Mouse (Mus musculus): ENCODE measurements around the gene Hipk2. TPM values are rescaled to one million over a fixed set of nuclear protein-coding genes. Genes with fewer than 3 reads are reported as not detected.
A peak's percentile ranks its signal among the peaks of the same experiment; 100 is the strongest.

Gene Hipk2
- polyA plus RNA-seq, 1 experiment from 2014 or later = 30.6 TPM

DNA sequence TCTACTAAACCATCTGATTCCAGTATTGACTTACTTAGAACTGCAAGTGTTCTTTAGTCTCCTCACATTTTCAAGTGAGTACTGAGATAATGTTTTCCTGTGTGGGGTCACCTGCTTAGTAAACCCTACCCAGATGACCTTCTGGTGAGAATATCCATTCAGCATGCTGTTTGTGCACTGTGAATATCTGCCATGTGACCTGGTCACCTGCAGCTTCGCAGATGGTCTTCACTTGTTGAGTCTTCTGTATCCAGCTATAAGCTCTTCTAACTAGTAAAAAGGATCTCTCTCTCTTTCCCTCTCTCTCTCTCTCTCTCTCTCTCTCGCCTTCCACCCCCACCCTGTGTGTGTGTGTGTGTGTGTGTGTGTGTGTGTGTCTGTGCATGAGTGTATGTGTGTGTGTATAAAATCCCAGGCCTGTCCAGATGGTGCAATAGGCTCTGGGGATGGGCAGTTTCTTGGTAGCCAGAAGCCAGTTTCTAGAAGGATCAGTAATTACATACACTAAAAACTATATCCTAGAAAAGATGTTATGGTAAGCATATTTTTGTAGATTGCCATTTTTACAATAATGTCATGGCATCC is 99.9 kb downstream of the Hipk2 start:
- no peaks in the 10 kb centered on the region for H3K4me1 ChIP-seq (ENCODE audit: control insufficient read depth, insufficient read depth, low read length)
- H3K4me3 ChIP-seq (ENCODE audit: low read depth, low read length) = no peak overlapping the region
- WGBS = 82% methylated on average over 2 of the region's 2 CpGs
- H3K4me2 ChIP-seq (ENCODE audit: low read depth) = no peak overlapping the region
- no peak overlapping the region for H3K9ac ChIP-seq (ENCODE audit: low read length)
- ATAC-seq (ENCODE audit: insufficient read depth, low FRiP score, low TSS enrichment) (no peak), DNase-seq (ENCODE audit: low spot score) (no peak)
- no peaks in the 10 kb centered on the region for H3K27me3 ChIP-seq (ENCODE audit: control insufficient read depth, insufficient read depth, low read length)
- no peaks in the 10 kb centered on the region for H3K36me3 ChIP-seq (ENCODE audit: control insufficient read depth, insufficient read depth, low read length)
- no peak overlapping the region for H3K27ac ChIP-seq (ENCODE audit: low read depth, low read length)
- H3K9me3 ChIP-seq (ENCODE audit: control insufficient read depth, low read length) = no peaks in the 10 kb centered on the region

DNA sequence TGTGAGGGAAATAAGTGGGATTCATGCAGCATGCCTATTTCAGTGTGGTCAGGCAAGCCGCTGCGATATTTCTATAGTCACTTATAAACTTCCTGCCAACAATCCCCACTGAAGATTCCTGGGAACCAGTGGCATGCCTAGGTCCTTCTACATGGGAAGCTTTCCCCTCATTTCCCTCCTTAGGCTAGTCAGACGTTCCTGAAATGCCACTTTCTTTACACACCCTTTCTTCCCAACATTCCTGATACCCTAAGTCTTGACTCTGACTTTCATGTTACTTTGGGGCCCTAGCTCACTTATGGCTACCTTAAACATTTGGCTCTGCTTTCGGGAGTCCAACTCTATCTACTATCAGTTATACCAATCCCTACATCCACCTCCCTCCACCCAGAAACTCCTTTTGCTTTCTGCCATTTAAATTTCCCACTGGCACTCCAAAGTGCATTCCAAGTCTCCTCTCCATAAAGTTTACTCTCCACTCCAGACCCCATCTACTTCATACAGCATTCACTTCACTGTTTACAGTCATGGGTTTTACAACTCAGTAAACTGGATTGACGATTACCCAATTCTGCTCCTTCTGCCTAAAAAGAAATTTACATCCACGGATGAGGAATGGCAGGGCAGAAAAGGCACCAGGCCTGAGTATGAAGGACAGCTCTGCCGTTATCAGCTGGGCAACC is 103.0 kb downstream of the Hipk2 start:
- ATAC-seq (ENCODE audit: insufficient read depth, low FRiP score, low TSS enrichment) = no peak
- no peaks in the 10 kb centered on the region for H3K4me1 ChIP-seq (ENCODE audit: control insufficient read depth, insufficient read depth, low read length)
- WGBS = 81% methylated on average over 7 of the region's 7 CpGs

DNA sequence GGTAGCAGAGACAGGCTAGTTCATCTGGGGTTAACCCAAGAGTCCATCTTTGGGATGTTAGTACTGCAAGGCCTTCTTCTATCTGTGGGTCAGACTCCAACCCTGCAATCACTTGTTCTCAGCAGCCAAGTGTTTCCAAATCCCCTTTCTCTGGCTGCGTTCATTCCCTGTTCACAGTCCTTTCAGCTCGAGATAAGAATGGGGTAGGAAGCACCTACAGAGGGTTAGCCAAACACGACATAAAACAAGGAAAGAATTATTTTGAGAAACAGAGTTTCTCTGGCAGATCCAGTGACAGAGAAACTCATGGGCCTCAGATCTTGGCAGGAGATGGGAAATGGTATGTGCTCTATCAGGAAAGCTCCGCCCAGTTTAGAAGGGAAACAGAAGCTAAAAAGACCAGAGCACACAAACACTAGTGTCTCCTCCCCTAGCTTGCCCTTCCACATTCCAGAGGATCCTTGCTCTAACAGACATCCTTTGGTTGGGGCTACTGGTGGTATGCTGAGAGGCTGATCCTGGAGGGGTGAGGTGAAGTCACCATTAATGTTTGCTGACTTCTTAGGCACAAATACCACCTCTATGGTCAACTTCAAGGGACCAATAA is 104.8 kb downstream of the Hipk2 start:
- Histone ChIP-seq H3K4me1 (ENCODE audit: control insufficient read depth, insufficient read depth, low read length) (no peaks in the 10 kb centered on the region), H3K4me2 (ENCODE audit: low read depth) (no peak overlapping the region), H3K4me3 (ENCODE audit: low read depth, low read length) (no peak overlapping the region), H3K36me3 (ENCODE audit: control insufficient read depth, insufficient read depth, low read length) (no peaks in the 10 kb centered on the region; the same call in 1 of the 2 replicates), H3K27me3 (ENCODE audit: control insufficient read depth, insufficient read depth, low read length) (no peaks in the 10 kb centered on the region), H3K27ac (ENCODE audit: low read depth, low read length) (no peak overlapping the region), H3K9ac (ENCODE audit: low read length) (no peak overlapping the region), H3K9me3 (ENCODE audit: control insufficient read depth, low read length) (no peaks in the 10 kb centered on the region)
- 79% methylated on average over 4 of the region's 4 CpGs for WGBS
- ATAC-seq (ENCODE audit: insufficient read depth, low FRiP score, low TSS enrichment) = no peak
- no peak for DNase-seq (ENCODE audit: low spot score)

More for the DNA sequence above, 103.0 kb downstream of the Hipk2 start:
- Histone ChIP-seq H3K9ac (ENCODE audit: low read length) (no peak overlapping the region), H3K9me3 (ENCODE audit: control insufficient read depth, low read length) (no peaks in the 10 kb centered on the region), H3K36me3 (ENCODE audit: control insufficient read depth, insufficient read depth, low read length) (no peaks in the 10 kb centered on the region), H3K27ac (ENCODE audit: low read depth, low read length) (no peak overlapping the region), H3K27me3 (ENCODE audit: control insufficient read depth, insufficient read depth, low read length) (no peaks in the 10 kb centered on the region), H3K4me3 (ENCODE audit: low read depth, low read length) (no peak overlapping the region), H3K4me2 (ENCODE audit: low read depth) (no peak overlapping the region)
- no peak for DNase-seq (ENCODE audit: low spot score)

DNA sequence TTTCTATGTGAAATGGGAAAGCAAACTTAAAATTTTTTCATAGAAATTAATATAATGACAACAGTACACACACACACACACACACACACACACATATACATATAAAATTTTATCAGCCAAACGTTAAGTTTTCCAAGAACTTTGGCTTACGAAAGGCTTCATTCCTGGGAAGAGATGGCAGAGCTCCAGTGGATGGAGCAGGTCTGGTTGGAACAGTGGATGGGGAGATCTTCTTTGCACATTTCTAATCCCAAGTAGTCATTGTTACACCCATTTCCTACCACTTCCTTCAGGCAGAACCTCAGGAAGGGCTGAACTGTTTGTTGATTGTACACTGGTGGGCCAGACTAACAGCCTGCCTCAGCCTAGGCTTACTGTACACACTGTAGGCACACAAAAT is 106.3 kb downstream of the Hipk2 start:
- DNase-seq (ENCODE audit: low spot score) (no peak), ATAC-seq (ENCODE audit: insufficient read depth, low FRiP score, low TSS enrichment) (no peak)
- no peaks in the 10 kb centered on the region for H3K27me3 ChIP-seq (ENCODE audit: control insufficient read depth, insufficient read depth, low read length)
- no peaks in the 10 kb centered on the region; the same call in 1 of the 2 replicates for H3K36me3 ChIP-seq (ENCODE audit: control insufficient read depth, insufficient read depth, low read length)
- H3K9ac ChIP-seq (ENCODE audit: low read length) = no peak overlapping the region
- no peaks in the 10 kb centered on the region for H3K4me1 ChIP-seq (ENCODE audit: control insufficient read depth, insufficient read depth, low read length)
- no peak overlapping the region for H3K4me2 ChIP-seq (ENCODE audit: low read depth)
- H3K9me3 ChIP-seq (ENCODE audit: control insufficient read depth, low read length) = no peaks in the 10 kb centered on the region
- no peak overlapping the region for H3K27ac ChIP-seq (ENCODE audit: low read depth, low read length)
- H3K4me3 ChIP-seq (ENCODE audit: low read depth, low read length) = no peak overlapping the region
- WGBS = 97% methylated on average over 2 of the region's 2 CpGs

DNA sequence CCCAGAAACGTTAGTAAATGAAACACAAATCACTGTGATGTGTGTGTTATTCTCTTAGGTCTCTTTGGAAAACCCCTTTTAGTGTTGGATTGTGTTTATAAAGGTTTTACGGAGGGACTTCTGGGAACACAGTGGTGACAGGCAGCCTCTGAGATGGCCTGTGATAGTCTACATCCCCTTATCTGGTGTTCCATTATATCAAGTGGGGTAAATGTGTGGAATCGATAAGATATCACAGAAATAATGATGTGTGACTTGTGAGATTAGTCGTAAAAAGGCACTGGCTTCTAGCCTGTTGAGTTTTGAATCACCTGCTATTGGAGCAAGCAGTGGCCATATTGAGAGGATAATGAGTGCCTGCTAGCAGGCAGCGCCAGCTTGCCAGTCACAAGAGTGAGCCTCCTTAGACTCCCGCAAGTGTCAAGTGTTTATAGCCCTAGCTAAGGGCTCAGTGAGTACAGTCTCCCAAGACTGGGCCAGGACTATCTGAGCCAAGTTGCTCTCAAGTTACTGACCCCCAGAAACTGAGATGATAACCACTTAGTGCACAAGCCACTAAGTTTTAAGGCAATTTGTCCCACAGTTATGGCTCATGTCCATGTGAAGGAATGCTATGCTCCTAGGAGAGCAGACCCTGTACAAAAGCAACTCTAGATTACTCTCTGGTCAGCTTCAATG is 113.2 kb downstream of the Hipk2 start:
- DNase-seq (ENCODE audit: low spot score) (no peak), ATAC-seq (ENCODE audit: insufficient read depth, low FRiP score, low TSS enrichment) (no peak)
- Histone ChIP-seq H3K9me3 (ENCODE audit: control insufficient read depth, low read length) (no peaks in the 10 kb centered on the region), H3K36me3 (ENCODE audit: control insufficient read depth, insufficient read depth, low read length) (no peaks in the 10 kb centered on the region; the same call in 1 of the 2 replicates), H3K27ac (ENCODE audit: low read depth, low read length) (no peak overlapping the region), H3K4me3 (ENCODE audit: low read depth, low read length) (no peak overlapping the region), H3K9ac (ENCODE audit: low read length) (no peak overlapping the region), H3K4me1 (ENCODE audit: control insufficient read depth, insufficient read depth, low read length) (peaks cover 21% of the 10 kb centered on the region), H3K27me3 (ENCODE audit: control insufficient read depth, insufficient read depth, low read length) (no peaks in the 10 kb centered on the region), H3K4me2 (ENCODE audit: low read depth) (no peak overlapping the region)
- WGBS = 69% methylated on average over 6 of the region's 6 CpGs

DNA sequence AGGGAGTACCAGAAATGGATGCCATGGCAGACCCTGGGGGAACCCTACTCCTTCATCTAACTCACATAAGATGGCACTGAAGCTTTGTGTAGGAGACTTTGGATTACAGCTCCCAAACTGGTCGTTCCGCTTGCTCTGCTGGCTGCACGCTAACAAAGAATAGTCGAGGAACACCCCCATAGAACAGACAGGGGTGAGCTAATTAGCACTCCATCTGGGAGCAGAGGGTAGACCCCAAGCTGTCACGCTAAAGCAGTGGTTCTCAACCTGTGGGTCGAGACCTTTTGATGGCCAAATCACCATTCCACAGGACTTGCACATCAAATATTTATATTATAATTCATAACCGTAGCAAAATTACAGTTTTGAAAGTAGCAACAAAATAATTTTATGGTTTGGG is 114.0 kb downstream of the Hipk2 start:
- H3K27ac ChIP-seq (ENCODE audit: low read depth, low read length) = no peak overlapping the region

DNA sequence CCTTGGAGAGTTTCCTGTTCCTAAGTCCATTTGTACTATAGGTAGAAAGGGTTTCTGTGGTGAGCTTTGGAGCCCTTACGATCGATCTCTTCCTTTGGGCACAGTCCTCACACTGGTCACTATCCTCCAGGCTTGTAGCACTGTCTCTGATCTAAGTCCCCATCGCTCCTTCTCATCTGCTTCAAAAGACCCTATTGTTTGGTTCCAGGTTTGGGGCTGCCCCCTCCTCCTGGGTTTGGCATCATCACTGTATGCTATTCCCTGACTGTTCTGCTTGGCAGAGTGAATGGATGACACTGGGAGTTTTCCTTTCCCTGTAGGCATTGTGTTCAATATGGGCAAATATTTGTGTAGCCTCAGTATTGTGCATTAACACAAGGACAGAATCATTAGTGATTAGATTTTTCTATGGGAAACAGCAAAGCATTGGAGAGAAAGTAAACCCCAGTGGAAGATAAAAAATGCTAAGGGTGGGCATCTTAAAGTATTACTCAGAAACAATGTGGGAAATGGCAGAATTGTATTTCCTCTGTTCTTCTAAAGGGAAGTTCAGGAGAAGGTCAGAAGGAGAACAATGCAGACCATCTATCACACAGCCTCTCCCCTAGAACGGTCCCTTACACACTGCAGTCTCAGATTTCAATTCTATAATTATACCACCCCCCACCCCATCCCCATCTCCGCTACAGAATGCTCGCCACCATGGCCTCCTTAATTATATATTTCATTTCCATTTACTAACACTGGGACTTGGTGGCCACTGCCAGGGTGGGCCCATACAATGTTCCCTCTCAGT is 114.9 kb downstream of the Hipk2 start:
- WGBS = 44% methylated on average over 6 of the region's 6 CpGs
- H3K4me3 ChIP-seq (ENCODE audit: low read depth, low read length) = no peak overlapping the region
- no peak overlapping the region for H3K27ac ChIP-seq (ENCODE audit: low read depth, low read length)
- H3K27me3 ChIP-seq (ENCODE audit: control insufficient read depth, insufficient read depth, low read length) = no peaks in the 10 kb centered on the region
- H3K9me3 ChIP-seq (ENCODE audit: control insufficient read depth, low read length) = no peaks in the 10 kb centered on the region
- DNase-seq (ENCODE audit: low spot score) (peak; percentile 13), ATAC-seq (ENCODE audit: insufficient read depth, low FRiP score, low TSS enrichment) (no peak)
- H3K36me3 ChIP-seq (ENCODE audit: control insufficient read depth, insufficient read depth, low read length) = no peaks in the 10 kb centered on the region
- H3K9ac ChIP-seq (ENCODE audit: low read length) = no peak overlapping the region
- no peak overlapping the region for H3K4me2 ChIP-seq (ENCODE audit: low read depth)
- peaks cover 21% of the 10 kb centered on the region for H3K4me1 ChIP-seq (ENCODE audit: control insufficient read depth, insufficient read depth, low read length)

More for the DNA sequence above, 114.0 kb downstream of the Hipk2 start:
- 69% methylated on average over 7 of the region's 7 CpGs for WGBS
- ATAC-seq (ENCODE audit: insufficient read depth, low FRiP score, low TSS enrichment) = no peak
- DNase-seq (ENCODE audit: low spot score) = no peak
- H3K36me3 ChIP-seq (ENCODE audit: control insufficient read depth, insufficient read depth, low read length) = no peaks in the 10 kb centered on the region; the same call in 1 of the 2 replicates
- H3K9me3 ChIP-seq (ENCODE audit: control insufficient read depth, low read length) = no peaks in the 10 kb centered on the region
- H3K4me3 ChIP-seq (ENCODE audit: low read depth, low read length) = no peak overlapping the region
- no peak overlapping the region for H3K4me2 ChIP-seq (ENCODE audit: low read depth)
- peaks cover 21% of the 10 kb centered on the region for H3K4me1 ChIP-seq (ENCODE audit: control insufficient read depth, insufficient read depth, low read length)
- H3K27me3 ChIP-seq (ENCODE audit: control insufficient read depth, insufficient read depth, low read length) = no peaks in the 10 kb centered on the region
- H3K9ac ChIP-seq (ENCODE audit: low read length) = no peak overlapping the region

DNA sequence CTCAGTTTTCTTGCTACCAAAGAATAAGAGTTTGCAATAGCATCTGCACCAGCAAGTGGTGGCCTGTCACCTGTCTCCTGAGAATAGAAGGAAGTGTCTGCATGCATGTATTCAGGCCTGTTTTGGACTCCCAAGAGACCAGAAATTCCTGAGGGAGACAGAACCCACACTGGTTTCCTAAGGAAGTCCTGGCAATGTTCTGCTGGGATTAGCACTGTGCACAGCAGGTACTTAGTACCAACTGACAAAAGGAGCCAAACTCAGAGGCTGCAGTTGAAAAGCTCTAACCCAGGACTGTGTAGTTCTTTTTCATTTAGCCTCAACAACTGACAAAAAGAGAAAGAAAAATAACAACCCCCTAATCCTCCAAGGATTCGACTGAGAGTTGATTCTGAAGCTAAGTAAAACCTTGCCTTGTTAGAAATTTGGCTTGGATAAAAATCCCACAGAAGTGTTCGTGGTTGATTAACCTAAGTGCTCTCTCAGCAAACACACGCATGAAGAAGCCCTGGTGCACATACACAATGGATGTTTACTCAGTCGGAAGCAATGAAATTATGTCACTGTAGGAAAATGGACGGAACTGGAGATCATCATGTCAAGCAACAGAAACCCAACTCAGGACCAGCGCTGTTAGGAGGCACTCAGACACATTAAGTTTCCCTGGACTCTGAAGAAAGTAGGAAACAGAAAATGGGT is 115.9 kb downstream of the Hipk2 start:
- H3K4me3 ChIP-seq (ENCODE audit: low read depth, low read length) = no peak overlapping the region
- no peak overlapping the region for H3K27ac ChIP-seq (ENCODE audit: low read depth, low read length)
- DNase-seq (ENCODE audit: low spot score) = no peak
- no peaks in the 10 kb centered on the region for H3K36me3 ChIP-seq (ENCODE audit: control insufficient read depth, insufficient read depth, low read length)
- 43% methylated on average over 6 of the region's 6 CpGs for WGBS
- ATAC-seq (ENCODE audit: insufficient read depth, low FRiP score, low TSS enrichment) = no peak
- no peak overlapping the region for H3K9ac ChIP-seq (ENCODE audit: low read length)
- no peak overlapping the region for H3K4me2 ChIP-seq (ENCODE audit: low read depth)
- no peaks in the 10 kb centered on the region for H3K9me3 ChIP-seq (ENCODE audit: control insufficient read depth, low read length)
- peaks cover 21% of the 10 kb centered on the region for H3K4me1 ChIP-seq (ENCODE audit: control insufficient read depth, insufficient read depth, low read length)
- H3K27me3 ChIP-seq (ENCODE audit: control insufficient read depth, insufficient read depth, low read length) = no peaks in the 10 kb centered on the region

Measured in neural tube, embryonic 11.5 days (tissue).